Mouse (Mus musculus) lung, postnatal 4 days (tissue): ENCODE measurements around the gene Tpbgl.

Experiments
- DNase-seq, 2 experiments: peaks; one replicate each; pipeline ENCODE4 v3.0.0; 2021

The Tpbgl gene

DNA sequence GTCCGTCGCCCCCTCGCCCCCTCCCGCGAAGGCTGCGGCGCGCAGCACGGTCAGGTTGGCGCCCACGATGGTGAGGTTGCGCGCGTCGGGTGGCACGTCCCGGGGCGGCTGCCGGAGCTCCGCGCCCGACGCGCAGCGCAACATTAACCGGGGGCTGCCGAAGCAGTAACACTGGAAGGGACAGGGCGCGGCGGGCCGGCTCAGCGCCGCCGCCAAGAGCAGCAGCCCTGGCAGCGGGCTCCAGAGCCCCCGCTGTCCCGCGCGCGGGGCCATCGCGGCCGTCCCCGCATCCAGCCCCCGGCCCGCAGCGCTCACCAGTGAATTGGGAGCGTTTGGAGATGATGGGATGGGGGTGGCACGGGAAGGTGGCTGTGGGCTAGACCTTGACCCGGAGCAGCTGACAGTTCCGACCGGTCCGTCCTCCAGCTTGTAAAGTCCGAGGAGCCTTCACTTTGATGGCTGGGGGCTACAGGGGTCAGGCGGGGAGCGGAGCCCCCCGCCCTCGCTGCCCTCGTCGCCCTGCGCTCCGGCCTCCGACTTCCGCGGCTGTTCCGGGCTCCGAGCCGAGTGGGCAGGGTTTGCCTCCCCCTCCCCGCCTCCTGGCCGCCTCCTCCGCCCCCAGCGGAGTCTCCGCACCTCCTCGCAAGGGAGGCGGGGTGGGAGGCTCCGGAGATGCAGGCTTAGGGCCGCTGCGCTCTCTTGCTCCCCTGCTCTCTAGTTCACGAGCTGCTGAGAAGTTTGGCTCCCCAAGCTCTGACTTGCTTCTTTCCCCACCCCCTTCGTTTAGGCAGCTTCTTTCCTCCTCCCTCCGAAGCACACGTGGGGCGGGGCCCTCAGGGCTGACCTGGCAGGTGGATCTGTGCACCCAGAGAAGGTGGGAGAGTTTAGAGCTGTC is at the start of gene Tpbgl:
Gene Tpbgl, minus strand, starts transcription at position 728 of the 895 bp plus-strand sequence.
- peak; percentile 45 to 68 for DNase-seq

DNA sequence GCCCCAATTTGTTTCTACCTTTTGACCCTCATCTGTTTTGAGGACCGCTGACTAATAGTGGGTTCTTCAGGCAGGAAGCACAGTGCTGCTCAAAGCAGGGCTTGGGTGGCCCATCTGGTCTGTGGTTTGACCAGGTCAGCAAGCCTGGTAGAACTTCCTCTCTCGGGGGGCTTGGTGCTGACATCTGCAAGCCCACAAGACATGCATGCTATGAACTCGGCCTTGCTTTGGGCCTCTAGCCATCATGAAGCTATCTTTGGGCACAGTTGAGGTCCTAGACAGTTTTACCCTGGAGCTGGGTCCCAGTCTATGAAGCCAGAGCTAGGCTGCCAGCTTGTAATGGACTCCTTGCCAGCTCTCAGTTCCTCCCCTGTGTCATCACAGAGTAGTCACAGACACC is 48.0 kb upstream of the Tpbgl start:
- peak; percentile 27 to 43 for DNase-seq

DNA sequence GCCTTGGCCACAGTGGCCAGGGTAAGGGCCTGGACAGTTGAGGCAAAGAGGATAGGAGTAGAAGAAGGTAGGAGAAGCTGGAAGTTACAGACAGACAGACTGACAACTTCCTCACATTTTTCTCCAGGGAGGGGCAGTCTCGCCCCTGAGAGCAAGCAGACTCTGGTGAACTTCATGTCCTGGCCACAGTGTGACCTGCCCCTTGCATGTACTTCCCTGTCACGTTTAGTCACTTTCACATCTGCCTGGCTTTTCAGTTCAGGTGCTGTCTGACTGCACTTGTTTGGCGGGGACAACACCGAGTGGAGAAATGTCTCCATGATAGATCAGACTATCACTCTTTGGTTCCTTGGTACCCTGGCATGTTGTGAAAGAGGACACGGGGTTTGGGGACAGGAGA is 47.3 kb upstream of the Tpbgl start:
- peak in 1 of 2 experiments; percentile 17 for DNase-seq

DNA sequence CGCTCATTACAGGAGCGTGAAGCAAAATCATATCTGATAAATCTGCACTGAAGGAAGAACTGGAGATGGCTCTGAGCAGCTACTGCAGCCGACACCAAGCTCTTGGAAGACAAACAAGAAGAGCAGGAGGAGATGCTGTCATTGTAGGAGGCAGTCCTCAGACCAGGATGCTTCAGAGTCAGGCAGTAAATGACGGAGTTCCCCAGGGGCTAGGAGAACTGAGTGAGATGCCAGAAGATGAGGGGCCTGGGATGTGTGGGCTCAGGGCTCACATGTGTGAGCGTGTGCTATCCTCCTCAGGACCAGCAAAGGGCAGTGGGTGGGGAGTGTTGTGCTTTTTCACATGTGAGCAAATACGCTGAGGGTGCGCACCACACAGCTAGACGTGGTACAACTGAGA is 46.3 kb upstream of the Tpbgl start:
- DNase-seq: no peak

DNA sequence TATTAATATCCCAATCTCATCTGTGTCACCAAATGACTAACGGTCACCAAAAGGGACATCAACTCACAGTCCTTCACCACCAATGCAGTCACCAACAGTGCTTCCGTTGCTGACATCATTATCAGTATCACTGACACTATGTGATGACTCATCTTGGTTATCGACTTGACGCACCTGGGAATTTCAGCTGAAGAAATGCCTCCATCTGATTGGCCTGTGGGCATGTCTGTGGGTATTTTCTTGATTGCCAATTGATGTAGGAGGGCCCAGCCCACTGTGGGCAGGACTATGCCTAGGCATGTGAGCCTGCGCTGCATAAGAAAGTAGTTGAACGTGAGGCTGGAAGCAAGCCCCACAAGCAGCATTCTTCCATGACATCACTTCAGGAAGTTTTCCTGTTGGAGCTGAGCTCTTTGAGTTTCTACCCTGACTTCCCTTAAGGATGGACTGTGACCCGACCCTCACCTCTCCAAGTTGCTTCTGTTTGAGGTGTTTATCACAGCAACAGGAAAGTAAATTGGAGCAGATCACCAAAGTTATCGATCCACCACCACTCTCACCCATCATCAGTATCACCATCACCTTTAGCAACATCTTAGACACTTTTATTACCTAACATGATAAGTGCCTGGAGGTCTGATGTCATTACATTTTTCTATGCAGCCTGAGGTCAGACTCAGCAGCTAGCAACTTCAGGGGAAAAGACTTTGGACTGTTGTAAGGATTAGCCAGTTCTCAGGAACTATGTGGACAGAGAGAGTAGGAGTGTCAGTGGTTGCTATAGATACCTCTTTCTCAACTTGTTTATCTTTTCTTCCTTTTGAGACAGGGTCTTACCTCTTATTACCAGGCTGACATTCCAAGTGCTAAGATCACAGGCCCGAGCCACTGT is 44.9 kb upstream of the Tpbgl start:
- no peak for DNase-seq

DNA sequence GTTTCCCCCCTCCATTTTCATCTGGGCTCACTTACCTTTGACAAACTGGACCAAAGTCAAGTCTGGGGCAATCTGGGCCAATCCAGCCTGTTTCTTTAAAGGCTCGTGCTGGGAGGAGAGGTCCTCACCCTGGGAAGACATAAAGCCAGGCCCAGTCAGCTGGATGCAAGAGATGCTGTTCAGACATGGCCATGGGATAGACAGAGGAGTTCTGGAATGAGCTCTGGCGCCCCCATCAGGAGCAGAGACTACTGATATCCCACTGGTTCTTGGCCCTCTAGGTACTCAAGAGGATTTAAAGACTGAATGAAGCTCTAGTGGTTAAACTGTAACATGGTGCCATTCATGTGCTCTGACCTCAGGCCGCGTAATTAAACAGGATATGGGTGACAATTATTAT is 44.0 kb upstream of the Tpbgl start:
- DNase-seq: no peak

DNA sequence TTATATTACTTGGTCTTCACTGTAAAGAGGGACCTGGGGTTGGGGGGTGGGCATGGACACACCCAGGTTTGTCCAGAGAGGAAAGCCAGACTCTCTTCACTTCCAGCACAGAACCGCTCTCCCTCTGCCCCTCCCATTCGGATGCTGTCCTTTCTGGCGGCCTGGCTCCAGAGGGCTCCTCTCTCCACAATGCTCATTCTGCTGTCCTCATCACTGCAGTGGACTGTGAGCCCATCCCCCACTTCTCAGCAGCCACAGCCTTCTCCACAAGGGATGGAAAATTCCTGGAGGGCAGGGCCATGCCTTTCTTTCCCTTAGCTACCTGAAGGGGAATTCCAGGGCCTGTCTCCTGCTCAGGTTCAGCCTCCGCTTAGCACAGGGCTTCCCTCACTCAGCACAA is 41.9 kb upstream of the Tpbgl start:
- peak; percentile 25 to 43 for DNase-seq

DNA sequence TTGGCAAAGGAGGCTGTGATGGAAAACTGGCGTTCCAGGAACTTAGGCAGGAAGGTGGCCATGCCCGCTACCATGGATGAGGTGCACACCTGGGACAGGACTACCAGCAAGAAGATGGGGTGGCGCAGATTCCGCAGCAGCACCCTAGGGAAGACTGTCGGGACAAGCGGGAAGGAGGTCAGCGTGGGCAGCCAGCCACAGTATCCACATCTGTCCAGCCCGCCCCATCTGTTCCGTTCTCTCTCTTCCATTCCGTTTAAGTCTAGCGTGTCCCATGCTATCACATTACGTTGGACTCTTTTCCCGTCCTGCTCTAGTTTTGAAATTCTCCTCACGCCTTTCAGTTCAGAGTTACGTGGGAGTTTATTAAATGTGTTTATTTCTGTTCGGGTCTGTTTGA is 40.2 kb upstream of the Tpbgl start:
- DNase-seq: peak in 1 of 2 experiments; percentile 20

DNA sequence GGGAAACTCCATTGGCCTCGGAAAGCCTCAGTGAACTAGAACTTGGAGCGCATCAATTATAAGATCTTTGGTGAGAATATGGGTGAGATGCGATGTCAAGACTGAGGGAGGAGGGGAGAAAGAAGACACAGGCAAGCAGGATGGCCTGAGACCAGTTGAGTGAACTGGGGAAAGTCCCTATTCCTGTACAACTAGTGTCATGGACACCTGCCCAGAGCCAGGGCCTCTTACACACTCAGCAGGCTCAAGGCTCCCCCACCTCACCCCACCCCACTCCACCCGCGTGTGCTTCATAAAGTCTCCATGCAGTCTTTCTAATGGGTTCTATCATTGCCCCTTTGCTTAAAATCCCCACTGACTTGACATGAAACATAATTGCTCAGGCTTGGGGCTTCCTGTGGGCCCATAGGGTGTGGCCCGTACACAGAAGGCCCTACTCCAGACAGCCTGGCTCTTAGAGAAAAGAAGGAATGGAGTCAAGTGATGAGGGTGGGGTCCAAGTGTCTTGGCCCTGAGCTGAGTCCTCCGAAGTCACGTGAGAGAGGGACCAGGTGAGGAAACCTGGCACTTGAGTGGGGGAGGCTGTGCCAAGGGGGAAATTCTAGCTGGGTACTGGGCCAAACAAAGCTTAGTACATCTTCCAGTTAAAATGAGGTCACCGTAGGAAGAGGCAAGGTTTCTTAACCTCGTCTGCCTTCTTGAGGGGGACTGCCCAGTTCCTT is 39.0 kb upstream of the Tpbgl start:
- peak in 1 of 2 experiments; percentile 37 for DNase-seq

DNA sequence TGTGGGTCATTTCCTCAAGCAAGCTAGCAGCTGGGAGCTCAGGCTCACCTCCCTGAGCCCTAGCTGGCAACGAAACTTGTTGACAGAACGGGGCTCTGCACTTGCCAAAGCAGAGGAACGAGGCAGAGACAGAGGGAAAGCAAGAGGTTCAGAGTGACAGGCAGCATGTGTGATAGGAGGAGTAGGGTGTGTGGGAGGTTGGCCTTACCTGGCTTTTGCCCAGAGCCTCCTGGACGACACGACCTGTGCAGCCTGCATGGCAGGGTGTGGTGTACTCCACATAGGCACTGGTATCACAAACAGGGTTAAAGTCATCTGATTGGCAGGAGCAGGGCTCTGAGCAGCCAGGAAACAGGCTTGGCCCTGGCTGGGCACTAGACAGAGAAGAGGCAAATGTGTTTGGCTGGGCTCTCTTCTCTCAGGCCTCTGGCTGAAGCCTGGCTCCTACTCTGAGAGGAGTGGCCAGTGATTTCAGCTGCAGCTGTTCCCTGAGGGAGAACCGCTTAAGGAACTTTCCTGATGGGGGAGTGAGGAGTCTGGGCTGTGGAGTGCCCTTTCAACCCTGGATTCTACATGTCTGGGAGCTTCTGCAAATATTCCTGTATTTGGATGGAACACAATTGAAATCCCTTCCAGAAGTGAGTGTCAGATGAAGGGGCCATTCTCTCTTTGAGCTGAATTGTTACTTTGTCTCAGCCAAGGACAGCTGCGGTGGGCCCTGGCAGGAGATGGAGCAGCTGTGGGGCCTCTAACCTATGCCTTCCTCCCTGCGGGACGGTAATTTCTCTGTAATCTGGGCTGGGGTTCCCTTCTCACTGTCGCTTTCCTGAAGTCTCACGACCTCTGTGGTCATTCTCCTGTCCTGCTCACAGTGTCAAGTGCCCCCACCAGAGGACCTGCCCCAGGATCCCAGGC is 37.9 kb upstream of the Tpbgl start:
- peak; percentile 25 to 73 for DNase-seq

DNA sequence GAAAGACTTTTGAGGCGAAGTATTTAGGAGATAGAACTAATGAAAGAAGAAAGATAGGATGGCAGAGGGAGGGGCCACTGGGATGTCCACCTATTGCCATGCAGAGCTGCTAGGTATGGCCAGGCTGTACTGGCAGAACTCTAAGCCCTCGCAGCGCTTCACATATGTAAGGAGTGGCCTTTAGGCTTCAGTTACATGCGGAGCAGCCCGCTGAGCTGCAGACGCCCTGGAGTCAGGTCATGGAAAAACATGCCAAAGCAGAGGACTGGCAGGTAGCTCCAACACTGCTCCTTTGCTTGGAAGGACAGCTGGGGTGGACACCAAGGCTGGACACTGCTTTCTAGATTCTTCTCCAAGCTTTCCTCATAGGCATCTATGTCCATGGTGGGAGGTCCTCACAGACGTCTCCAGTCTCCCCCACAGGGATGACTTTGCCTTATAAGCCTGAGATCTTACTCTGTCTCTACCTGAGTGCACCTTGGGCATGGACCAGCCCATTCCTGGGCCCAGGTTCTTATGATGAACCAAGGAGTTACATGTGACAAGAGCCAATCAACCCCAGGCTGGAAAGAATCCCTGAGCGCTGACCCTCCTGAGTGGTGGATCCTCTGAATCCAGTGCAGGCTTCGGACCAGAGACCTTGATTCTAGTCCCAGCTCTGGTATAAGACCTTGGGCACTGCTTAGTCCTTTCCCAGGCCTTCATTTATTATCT is 36.8 kb upstream of the Tpbgl start:
- DNase-seq: no peak

DNA sequence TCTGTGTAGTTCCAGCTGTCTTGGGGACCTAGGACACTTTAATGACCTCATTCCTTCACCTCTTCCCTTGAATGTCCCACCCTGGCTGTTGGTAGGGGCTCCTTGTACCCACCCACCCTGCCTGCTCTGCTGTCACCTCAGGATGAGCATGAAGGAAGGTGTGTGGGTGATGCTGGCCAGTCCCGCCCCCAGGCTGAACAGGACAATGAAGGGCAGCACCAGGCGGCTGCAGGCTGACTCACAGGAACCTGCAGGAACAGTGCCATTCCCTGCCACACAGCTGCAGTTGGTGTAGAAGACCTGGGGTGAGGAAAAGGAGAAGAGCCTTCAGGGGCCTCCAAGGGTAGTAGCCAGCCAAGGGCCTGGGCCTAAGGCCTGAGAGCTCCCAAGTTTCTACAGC is 35.4 kb upstream of the Tpbgl start:
- DNase-seq: no peak

DNA sequence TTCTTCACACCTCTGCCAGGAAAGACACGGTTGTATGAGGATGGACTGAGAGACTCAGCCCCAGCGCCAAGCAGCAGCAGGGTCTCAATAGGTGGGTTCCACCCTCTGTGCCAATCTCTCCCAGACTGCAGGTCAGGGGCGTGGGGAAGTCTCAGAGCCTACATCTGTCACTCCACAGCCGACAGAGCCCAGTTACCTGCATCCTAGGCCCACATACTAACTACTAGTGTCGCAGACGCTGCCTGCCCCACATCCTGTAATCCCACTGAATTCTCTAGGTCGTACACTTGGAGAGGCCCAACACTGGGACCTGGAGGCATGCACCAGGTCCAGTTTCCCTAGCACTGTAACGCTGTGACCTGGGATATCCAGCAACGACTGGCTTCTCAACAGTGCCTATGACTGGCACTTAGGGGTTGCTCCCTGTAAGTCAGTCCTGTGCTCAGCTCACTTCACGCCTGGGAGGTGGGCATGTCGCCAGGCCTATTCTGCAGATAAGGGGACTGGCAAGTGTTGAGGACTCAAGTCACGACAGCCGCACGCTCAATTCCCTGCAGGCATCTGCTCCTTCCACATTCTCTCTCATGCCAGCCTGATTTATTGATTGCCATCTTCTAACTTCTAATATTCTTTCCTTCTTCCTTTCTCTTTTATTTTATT is 34.8 kb upstream of the Tpbgl start:
- DNase-seq: no peak

DNA sequence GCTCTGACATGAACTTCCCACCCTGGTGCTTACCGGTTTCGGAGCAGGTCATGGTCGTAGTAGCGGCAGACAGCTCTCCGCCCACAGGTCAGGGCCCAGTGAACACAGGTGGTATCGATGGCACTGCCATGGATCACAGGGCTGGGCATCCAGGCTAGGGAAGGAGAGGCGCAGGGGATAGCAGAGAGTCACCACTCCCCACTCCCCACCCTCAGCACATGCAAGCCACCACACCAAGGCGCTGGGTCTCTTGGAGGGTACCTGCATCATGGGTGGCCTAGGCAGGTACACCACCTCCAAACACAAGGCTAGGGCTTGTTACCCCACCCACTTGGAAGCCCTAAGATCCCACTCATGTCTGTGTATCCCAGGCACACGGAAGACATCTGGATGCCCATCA is 34.2 kb upstream of the Tpbgl start:
- DNase-seq: no peak

DNA sequence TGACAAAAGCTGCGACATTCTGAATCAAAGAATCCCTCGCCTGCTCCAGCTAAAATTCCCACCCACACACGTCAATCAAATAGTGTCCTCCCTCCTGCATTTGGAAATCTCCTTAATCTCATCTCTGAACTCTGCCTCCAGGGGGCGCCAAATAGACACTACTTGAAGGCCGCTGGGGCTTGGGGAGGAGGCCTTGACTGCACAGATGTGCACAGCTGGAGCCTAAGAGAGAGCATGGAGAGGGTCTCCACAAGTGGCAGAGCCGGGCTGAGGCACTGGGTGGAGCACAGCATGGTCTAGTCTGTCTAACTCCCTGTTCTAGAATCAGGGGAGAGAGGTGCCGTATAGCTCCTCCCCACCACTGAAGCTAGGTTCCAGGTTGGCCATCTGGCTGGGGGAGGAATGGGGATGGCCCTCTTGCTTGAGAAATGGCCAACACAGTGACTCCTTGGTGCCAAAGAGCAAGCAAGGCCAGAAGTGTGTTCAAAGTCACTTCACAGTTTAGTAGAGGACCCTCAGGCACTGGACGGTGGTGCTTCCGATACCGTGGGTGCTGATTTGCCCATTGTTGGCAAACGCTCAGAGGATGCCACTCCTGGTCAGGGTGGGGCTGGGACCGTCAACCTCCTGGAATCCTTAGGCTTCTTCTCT is 32.6 kb upstream of the Tpbgl start:
- DNase-seq: peak; percentile 64 to 87

DNA sequence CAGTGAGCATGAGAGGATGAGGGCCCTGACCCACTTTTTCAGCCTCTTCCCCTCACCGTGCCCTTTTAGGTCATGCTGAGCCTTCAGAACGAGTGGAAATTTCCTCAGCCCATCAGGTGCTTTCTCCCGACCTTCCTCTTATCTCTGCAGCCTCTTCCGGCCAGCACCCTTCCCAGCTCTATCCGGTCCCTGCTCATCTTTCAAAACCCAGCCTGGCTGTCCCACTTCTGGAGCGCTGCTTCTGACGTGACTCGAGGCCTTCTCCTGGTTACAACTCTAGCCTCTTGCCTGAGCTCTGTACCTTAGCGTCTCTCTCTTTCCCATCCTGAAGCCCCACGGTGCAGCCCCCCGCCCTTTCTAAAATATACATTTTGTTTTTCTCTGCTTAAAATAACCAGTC is 27.3 kb upstream of the Tpbgl start:
- no peak for DNase-seq

DNA sequence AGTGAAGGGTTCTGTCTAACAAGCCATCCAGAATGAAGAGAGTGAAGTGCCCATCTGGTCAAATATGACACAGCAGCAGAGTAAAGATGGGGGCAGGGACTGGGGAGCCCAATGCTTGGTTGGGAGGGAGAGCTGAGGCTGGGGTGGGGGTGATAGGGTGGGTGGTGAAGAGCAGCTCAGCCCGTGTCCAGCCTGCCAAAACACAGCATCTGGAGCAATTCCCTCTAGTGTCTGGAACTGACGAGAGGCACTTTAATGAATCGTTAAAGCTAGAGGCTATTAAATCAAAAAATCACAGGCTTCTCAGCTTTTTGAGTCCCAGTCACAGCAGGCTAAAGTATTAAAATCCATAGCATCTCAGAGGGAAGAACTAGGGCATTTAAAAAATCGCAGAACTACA is 22.7 kb upstream of the Tpbgl start:
- DNase-seq: no peak

DNA sequence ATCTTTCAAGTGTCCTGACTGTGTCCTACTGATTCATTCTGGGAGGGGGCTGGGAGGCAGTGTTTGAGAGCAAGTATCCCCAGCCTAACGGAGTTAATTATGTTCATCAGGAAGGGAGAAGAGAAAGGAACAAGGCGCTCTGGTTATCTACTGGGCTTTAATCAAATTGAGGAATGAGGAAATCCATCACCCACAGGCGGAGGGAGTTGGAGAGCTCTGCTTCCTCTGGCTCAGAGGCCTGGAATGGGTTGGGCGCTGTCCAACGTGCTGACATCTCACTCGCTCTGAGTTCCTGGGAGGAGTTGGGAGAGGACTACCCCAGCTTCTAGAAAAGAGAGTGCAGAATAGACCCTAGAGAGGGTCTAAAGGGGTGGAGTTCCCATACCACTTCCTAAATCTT is 21.7 kb upstream of the Tpbgl start:
- DNase-seq: peak; percentile 62 to 70

DNA sequence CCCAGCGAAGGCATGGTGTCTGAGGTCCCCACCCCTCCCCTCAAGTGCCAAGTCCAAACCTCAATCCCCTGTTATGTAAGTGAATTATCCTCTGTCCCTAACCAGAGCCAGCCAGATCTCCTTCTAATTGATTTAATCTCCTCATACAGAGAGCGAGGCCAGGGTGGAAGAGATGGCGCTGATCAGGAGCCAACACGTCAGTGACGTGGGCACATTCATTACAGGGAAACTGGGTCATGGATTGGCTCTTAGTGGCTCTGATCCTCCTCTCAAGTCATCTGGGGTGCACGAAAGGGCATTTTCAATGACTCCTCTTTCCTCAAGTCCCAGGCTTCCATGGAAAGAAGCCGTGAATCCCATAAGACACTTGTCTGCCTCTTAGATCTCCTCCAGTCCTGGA is 17.8 kb upstream of the Tpbgl start:
- no peak for DNase-seq

DNA sequence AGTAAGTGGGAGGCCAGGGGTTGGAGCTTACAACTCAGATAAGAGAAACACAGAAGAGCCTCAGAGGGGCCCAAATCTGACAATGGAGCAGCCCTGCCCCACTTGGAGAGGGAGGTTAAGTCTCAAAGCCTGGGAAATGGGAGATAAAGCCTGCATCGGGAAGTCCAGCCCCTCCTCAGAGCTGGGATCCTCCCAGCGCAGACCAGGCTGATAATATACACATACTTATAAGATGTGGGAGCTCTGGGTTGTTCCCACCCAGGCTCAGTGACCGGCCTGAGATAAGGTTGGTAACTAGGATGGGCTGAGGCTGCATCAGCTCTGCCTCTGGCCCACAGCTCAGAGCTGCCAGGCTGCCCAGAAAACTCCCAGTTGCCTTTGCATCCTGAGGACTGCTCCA is 15.2 kb upstream of the Tpbgl start:
- peak in 1 of 2 experiments; percentile 12 for DNase-seq
